Mouse (Mus musculus) limb, embryonic 13.5 days (tissue): Measurements from ENCODE around the gene Gli2. TPM values are rescaled to one million over a fixed set of nuclear protein-coding genes. Genes with fewer than 3 reads are reported as not detected.
A peak's percentile ranks its signal among the peaks of the same experiment; 100 is the strongest.

Source experiments
- ATAC-seq: fragments of 200-750 bp; cut with Nextera tagmentation; 2 replicates; pipeline ENCODE4 v1.8.0; 2017; ENCODE audit warnings: low read depth, moderate number of reproducible peaks, moderate TSS enrichment; ENCODE audit not compliant: low FRiP score
- H3K27ac ChIP-seq: fragments of 300-500 bp; sonication (generic); 2 replicates; pipeline ENCODE4 v1.5.1; 2015; ENCODE audit warnings: inconsistent platforms, mild to moderate bottlenecking, moderate library complexity
- H3K27me3 ChIP-seq: fragments of 300-500 bp; sonication (generic); 2 replicates; pipeline ENCODE4 v1.6.1; 2015; ENCODE audit warnings: mild to moderate bottlenecking, inconsistent platforms
- H3K36me3 ChIP-seq: fragments of 300-500 bp; sonication (generic); 2 replicates; pipeline ENCODE4 v1.6.1; 2015; ENCODE audit warnings: inconsistent platforms, mild to moderate bottlenecking, moderate library complexity
- H3K4me1 ChIP-seq: fragments of 300-500 bp; sonication (generic); 2 replicates; pipeline ENCODE4 v1.6.1; 2015; ENCODE audit warnings: inconsistent platforms
- H3K4me2 ChIP-seq: fragments of 300-500 bp; sonication (generic); replicated peaks from 2 replicates; pipeline ENCODE4 v1.6.1; 2015; ENCODE audit warnings: inconsistent platforms, mild to moderate bottlenecking, moderate library complexity
- H3K4me3 ChIP-seq: fragments of 300-500 bp; sonication (generic); 2 replicates; pipeline ENCODE4 v1.5.1; 2015; ENCODE audit warnings: moderate library complexity, mild to moderate bottlenecking, inconsistent platforms
- H3K9ac ChIP-seq: fragments of 300-500 bp; sonication (generic); 2 replicates; pipeline ENCODE4 v1.6.1; 2015; ENCODE audit warnings: mild to moderate bottlenecking, inconsistent platforms
- H3K9me3 ChIP-seq: fragments of 300-500 bp; sonication (generic); 2 replicates; pipeline ENCODE4 v1.6.1; 2016; ENCODE audit warnings: inconsistent platforms
- WGBS: fragments of 180-500 bp; shearing (Covaris S2); methylation state at CpG from one replicate; pipeline ENCODE4 v1.1.7; 2015; 5-methylcytosine and 5-hydroxymethylcytosine counted together
- polyA plus RNA-seq: library from polyadenylated mRNA; unstranded; fragments of >200 nt; fragmentation: Nextera tagmentation; extraction: Ambion mirVana; gene quantifications from 2 replicates; pipeline ENCODE4 v1.2.1, GENCODE M21; 2015

Gli2 gene
- polyA plus RNA-seq, 1 experiment from 2014 or later = 18.2 TPM

DNA sequence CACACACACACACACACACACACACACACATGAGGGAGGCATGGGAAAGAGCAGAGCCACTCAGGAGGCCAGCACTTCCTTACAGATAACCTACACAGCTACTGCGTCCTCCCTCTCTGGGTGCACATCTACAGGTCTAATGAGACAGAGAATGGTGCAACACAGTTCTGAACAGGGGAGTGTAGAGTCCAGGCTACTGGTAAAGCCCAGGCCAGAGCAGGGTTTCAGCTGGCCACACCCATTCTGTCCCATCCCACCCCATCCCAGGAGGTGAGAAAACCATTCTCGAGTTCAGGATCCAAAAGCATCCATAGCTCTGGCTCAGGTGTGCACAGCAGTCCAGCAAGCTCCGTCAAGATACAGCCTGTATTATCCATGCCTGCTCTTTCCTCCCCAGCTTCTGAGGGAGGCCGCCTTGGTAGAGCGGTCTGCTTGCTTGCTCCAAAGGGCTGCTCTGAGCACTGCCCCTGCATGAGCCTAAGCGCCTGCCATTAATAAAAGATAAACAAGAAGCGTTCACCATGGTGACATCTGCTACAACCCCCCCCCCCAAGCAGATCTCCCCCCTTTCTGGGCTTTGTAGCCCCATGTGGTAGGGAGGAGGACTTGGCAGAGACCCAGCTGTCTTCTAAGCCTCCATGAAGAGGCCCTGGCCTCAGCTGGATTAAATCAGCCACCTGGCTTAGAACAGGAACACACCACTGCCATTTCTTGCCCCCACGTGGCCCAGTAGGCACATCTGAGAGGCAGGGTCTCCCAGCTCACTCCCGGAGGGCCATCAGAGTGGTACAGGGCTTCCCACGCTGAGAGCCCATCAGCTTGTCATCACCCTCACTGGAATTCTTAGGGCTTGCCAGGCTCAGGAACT is 98.8 kb downstream of the Gli2 start:
- Histone ChIP-seq H3K27ac (peak overlapping the region; percentile 44; the same call in 1 of the 2 replicates), H3K9ac (no peak overlapping the region)

DNA sequence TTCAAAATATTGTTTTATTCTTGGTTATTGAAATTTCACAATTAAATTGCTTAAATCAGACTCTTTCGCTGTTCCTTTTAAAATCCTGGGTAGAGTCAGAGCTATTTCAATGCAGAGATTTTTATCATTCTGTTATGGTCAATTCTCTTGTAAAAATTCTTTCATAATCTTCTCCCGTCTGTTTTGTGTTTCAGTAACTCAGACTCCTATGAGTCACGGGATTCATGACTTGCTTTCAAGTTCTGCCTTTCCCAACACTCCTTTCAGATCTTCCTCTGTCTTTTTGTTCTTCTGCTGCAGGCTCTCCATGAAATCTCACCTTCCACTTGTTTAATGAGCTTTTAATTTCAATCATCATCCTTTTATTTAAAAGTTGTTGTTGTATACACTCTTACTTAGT is 100.4 kb downstream of the Gli2 start:
- WGBS = 52% methylated on average over 3 of the region's 3 CpGs
- no peak overlapping the region for H3K4me3 ChIP-seq
- peaks cover 58% of the 10 kb centered on the region for H3K4me1 ChIP-seq
- H3K36me3 ChIP-seq = peaks cover 40% of the 10 kb centered on the region
- no peaks in the 10 kb centered on the region for H3K9me3 ChIP-seq
- H3K27me3 ChIP-seq = no peaks in the 10 kb centered on the region
- no peak for ATAC-seq
- H3K4me2 ChIP-seq = no peak overlapping the region
- H3K27ac ChIP-seq = no peak overlapping the region
- no peak overlapping the region for H3K9ac ChIP-seq

More for the DNA sequence above, 98.8 kb downstream of the Gli2 start:
- WGBS = 38% methylated on average over 10 of the region's 10 CpGs
- no peaks in the 10 kb centered on the region for H3K27me3 ChIP-seq
- ATAC-seq = peak; percentile 64
- H3K4me1 ChIP-seq = peaks cover 63% of the 10 kb centered on the region
- no peaks in the 10 kb centered on the region for H3K9me3 ChIP-seq
- peaks cover 24% of the 10 kb centered on the region for H3K36me3 ChIP-seq
- no peak overlapping the region for H3K4me3 ChIP-seq
- no peak overlapping the region for H3K4me2 ChIP-seq

DNA sequence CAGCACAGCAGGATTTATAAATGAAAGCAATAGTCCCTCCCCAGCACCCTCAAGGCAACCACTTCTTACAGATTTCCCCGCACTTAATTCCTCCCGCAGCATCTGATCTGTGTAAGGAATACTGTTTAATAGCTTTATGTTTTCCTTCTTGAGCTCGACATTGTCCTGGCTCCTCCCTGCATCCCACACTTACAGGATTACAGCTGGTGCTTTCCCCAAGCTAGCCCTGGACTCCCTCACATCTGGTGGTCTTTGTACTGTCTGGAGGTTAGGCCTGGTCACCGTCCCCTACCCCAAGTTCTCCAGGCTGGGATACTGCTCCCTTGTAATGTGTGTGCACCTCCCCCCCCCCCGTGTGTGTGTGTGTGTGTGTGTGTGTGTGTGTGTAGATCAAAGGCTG is 101.1 kb downstream of the Gli2 start:
- Histone ChIP-seq H3K9me3 (no peaks in the 10 kb centered on the region), H3K27ac (no peak overlapping the region), H3K9ac (no peak overlapping the region), H3K4me3 (no peak overlapping the region), H3K36me3 (peaks cover 40% of the 10 kb centered on the region), H3K27me3 (no peaks in the 10 kb centered on the region), H3K4me2 (no peak overlapping the region), H3K4me1 (peaks cover 54% of the 10 kb centered on the region)
- 41% methylated on average over 5 of the region's 5 CpGs for WGBS
- ATAC-seq = no peak

DNA sequence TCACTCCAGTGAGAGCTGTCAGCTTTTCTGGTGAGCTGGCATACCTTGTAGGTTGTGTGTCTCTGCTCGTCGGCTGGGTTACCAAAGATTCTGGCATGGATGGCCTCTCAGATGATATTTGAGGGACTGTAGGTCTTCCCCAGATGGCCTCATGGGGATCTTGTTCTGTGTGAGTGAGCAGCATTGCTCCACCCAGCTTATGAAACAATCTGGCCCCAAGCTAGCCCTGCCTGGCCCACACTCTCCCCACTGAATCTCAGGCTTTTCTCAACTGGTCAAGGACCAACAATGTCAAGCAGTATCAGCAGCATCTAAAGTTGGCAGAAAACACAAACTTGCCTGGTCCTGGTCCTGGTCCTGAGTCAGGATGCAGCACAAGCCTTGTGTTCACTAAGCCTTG is 105.0 kb downstream of the Gli2 start:
- no peaks in the 10 kb centered on the region for H3K9me3 ChIP-seq
- WGBS = 76% methylated on average over 2 of the region's 2 CpGs
- ATAC-seq = no peak
- peaks cover 31% of the 10 kb centered on the region for H3K4me1 ChIP-seq
- peaks cover 57% of the 10 kb centered on the region for H3K36me3 ChIP-seq
- no peak overlapping the region for H3K4me2 ChIP-seq
- no peak overlapping the region for H3K27ac ChIP-seq
- no peaks in the 10 kb centered on the region for H3K27me3 ChIP-seq
- H3K4me3 ChIP-seq = no peak overlapping the region
- H3K9ac ChIP-seq = no peak overlapping the region

DNA sequence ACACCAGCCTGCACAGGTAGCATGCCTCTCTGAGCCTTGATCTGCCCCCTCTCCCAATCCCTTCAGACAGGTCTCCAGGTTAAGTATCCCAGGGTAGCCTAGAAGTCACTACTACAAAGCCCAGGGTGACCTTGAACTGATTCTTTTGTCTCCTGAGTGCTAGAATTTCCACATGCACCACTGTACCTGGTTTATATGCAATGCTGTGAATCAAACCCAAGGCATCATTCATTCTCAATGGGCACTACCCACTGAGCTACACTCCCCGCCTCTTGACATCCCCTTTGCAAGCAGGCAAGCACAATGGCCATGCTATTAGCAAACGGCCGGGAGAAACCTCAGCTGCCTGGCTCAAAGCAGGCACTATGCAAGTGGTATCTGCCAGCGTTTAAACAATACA is 106.2 kb downstream of the Gli2 start:
- Histone ChIP-seq H3K27me3 (no peaks in the 10 kb centered on the region), H3K9ac (no peak overlapping the region), H3K4me1 (peaks cover 34% of the 10 kb centered on the region), H3K4me2 (no peak overlapping the region), H3K27ac (no peak overlapping the region), H3K9me3 (no peaks in the 10 kb centered on the region), H3K4me3 (no peak overlapping the region), H3K36me3 (peaks cover 57% of the 10 kb centered on the region)
- no peak for ATAC-seq
- 80% methylated on average over 4 of the region's 4 CpGs for WGBS

DNA sequence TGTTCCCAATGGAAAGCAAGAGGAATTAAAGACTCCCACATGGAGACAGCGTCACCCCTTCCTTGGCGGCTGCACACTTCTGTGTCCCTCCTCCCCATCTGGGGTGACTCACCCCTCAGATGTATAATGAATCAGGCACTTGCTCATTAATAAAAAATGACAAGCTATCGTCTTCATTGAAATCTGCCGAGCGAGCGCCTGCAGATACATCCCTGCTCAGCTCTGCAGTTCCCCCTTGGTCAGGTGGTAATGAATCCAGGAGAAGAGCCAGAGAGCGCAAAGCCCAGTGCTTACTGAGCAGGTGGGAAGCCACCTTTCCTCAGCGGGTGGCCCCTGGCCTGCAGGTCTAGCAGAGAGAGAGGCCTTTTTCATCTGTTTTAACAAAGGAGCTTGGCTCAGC is 112.1 kb downstream of the Gli2 start:
- no peak overlapping the region; the same call in 1 of the 2 replicates for H3K27ac ChIP-seq
- no peak for ATAC-seq
- H3K36me3 ChIP-seq = peaks cover 10% of the 10 kb centered on the region
- no peak overlapping the region for H3K9ac ChIP-seq
- no peak overlapping the region for H3K4me3 ChIP-seq
- no peaks in the 10 kb centered on the region for H3K9me3 ChIP-seq
- H3K4me2 ChIP-seq = no peak overlapping the region
- no peaks in the 10 kb centered on the region for H3K27me3 ChIP-seq
- WGBS = 68% methylated on average over 8 of the region's 8 CpGs
- H3K4me1 ChIP-seq = peaks cover 88% of the 10 kb centered on the region

DNA sequence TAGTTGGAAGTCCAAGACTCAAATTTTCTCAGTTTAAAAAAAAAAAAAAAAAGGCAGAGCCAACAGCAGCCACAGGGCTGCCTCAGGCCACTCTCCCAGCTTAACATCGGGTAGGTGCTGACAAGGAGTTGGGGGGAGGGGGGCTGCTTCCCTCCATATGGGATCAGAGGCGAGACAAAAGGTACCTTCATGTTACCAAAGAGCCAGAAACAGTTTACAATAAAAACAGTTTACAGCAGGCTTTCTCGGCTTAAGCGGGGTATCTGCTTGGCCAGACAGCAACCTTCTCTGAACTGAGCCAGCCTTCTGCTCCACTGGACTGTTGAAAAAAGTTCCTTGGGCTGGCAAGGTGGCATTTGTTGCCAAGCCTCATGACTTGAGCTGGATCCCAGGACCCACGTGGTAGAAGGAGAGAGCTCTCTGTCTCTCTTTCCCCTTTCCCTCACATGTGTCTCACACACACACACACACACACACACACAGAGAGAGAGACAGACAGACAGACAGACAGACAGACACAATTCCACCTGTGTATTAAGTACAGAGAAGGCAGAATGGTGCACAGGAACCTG is 113.1 kb downstream of the Gli2 start:
- peaks cover 97% of the 10 kb centered on the region for H3K4me1 ChIP-seq
- peaks cover 7% of the 10 kb centered on the region for H3K36me3 ChIP-seq
- no peak overlapping the region; the same call in 1 of the 2 replicates for H3K9ac ChIP-seq
- no peak overlapping the region for H3K27ac ChIP-seq
- no peak overlapping the region for H3K4me2 ChIP-seq
- H3K9me3 ChIP-seq = no peaks in the 10 kb centered on the region
- ATAC-seq = no peak
- no peaks in the 10 kb centered on the region for H3K27me3 ChIP-seq
- no peak overlapping the region for H3K4me3 ChIP-seq
- WGBS = 19% methylated on average over 5 of the region's 5 CpGs

DNA sequence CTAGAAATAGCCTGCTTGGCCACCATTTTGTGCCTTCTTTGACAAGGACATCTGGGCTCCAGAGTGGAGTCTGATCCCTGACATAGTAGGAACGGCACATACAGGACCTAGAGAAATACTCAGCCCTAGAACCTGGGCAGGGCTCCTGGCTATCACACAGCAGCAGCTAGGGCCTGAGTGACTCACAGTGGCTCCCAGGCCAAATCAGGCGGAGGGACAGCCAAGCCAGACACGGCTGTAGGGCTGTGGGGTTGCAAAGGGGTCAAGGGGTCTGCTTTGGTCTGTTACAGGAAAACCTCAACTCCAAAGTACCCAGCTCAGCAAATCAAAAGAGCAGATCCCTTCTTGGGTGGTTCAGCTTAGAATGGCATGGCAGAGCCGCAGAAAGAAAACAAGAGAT is 115.2 kb downstream of the Gli2 start:
- no peaks in the 10 kb centered on the region; the same call in 1 of the 2 replicates for H3K36me3 ChIP-seq
- WGBS = 50% methylated on average over 4 of the region's 4 CpGs
- no peak overlapping the region for H3K9ac ChIP-seq
- H3K4me1 ChIP-seq = peaks cover 93% of the 10 kb centered on the region
- H3K27ac ChIP-seq = no peak overlapping the region
- ATAC-seq = no peak
- H3K9me3 ChIP-seq = no peaks in the 10 kb centered on the region
- no peak overlapping the region for H3K4me3 ChIP-seq
- H3K4me2 ChIP-seq = no peak overlapping the region
- no peaks in the 10 kb centered on the region for H3K27me3 ChIP-seq

DNA sequence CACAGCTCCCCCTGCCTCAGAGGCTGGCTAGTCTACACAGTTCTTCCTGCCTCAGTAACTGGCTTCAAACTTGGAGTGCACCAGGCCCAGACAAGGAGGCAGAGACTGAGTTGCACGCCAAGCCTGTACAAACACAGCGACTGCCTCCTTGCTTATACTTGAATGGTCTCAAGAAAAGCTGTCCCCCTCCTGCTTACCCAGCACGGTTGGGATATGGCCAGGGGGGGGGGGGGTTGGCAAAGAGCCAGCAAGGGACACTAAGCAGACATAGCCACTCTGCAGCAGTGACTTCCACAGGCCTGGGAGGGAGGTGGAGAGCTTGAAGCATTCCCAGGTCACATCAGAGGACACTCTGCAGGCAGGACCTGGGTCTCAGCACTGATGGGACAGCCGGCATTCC is 117.3 kb downstream of the Gli2 start:
- Histone ChIP-seq H3K4me1 (peaks cover 78% of the 10 kb centered on the region), H3K9ac (no peak overlapping the region)
- WGBS = 16% methylated on average over 4 of the region's 4 CpGs

DNA sequence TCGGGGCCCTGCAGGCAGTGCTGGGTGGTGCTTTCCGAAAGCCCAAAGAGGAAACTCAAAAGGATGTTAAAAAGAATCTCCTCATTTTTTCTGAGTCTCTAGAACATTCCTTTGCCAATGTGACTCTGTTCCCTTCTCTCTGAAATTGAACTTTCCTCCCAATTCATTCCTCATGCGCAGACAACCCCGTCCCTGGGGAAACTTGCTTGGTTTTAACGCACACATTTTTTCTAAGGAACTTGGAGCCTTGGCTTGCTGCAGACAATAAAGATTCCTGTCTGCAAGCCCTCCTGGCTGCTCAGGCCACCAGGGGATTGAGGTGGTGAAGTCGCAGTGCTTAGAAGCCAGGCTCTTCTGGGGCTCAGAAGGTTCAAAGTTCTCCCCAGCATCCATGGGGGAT is 117.9 kb downstream of the Gli2 start:
- peak overlapping the region; percentile 72 for H3K27ac ChIP-seq
- WGBS = 26% methylated on average over 6 of the region's 6 CpGs
- no peak overlapping the region for H3K4me3 ChIP-seq
- peaks cover 74% of the 10 kb centered on the region for H3K4me1 ChIP-seq
- no peak overlapping the region for H3K9ac ChIP-seq
- H3K4me2 ChIP-seq = no peak overlapping the region
- no peaks in the 10 kb centered on the region for H3K27me3 ChIP-seq
- ATAC-seq = no peak
- no peaks in the 10 kb centered on the region for H3K9me3 ChIP-seq
- H3K36me3 ChIP-seq = peaks cover 9% of the 10 kb centered on the region; the same call in 1 of the 2 replicates

More for the DNA sequence above, 117.3 kb downstream of the Gli2 start:
- Histone ChIP-seq H3K4me2 (no peak overlapping the region), H3K27me3 (no peaks in the 10 kb centered on the region), H3K36me3 (peaks cover 9% of the 10 kb centered on the region; the same call in 1 of the 2 replicates), H3K4me3 (no peak overlapping the region), H3K9me3 (no peaks in the 10 kb centered on the region), H3K27ac (peak overlapping the region; percentile 72)
- peak; percentile 55 for ATAC-seq

DNA sequence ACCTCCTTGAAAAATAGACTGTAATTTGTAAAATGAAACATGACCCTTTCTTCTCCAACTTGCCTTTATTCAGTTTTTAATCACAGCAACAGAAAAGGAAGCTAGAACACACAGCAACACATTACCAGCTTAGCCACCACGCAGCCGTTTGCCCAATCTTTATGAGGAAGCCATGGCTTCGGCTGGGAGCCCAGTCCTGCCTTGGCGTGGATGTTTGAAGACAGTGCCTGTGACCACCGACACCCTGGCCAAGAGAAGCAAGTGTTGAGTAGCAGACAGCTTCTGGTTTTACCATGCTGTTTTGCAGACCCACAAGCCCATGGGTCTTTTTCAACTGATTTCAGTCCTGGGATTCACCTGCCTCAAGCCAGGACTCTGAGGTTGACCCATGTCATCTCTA is 121.3 kb downstream of the Gli2 start:
- no peak overlapping the region for H3K27ac ChIP-seq
- no peaks in the 10 kb centered on the region for H3K9me3 ChIP-seq
- H3K27me3 ChIP-seq = no peaks in the 10 kb centered on the region
- H3K4me3 ChIP-seq = no peak overlapping the region
- H3K4me2 ChIP-seq = no peak overlapping the region
- no peak overlapping the region for H3K9ac ChIP-seq
- H3K36me3 ChIP-seq = peaks cover 9% of the 10 kb centered on the region; the same call in 1 of the 2 replicates
- ATAC-seq = no peak
- peaks cover 65% of the 10 kb centered on the region for H3K4me1 ChIP-seq
- WGBS = 85% methylated on average over 5 of the region's 5 CpGs

DNA sequence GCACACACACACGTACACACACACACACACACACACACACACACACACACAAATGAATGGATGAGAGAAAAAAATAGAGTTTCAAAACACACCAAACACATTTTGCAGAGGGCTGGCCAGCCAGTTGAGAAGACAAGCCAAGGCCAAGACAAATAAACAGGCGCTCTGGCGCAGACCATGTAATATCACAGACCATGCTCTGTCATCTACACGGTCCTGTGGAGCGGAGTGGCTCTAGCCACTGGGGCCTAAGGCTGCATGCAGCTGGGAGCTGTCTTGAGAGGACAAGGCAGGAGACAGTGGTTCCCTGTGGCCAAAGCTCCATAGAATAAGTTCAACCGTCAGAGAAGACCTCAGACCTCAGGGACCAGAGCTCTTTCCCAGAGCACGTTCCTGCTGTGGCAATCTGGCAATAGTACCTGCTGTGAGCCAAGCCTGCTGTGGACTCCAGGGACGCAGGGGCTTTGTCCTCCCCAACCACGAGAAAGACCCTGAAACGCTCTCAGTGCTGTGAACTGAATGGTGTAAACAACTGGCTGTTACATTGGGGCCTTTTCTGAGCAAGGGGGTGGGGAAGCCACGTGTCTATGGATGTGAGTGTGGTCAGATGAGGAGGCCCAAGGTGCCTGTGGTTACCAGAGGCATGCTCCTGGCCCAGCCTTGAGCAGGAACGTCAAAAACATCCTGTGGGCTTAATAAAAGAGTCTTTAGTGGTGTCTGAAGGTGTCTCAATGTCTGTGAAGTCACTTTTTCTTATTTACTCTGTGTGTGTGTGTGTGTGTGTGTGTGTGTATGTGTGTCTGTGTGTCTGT is 125.7 kb downstream of the Gli2 start:
- H3K27ac ChIP-seq = peak overlapping the region; percentile 10; the same call in 1 of the 2 replicates
- ATAC-seq = no peak
- 58% methylated on average over 12 of the region's 12 CpGs for WGBS

More for the DNA sequence above, 125.7 kb downstream of the Gli2 start:
- H3K36me3 ChIP-seq = peaks cover 14% of the 10 kb centered on the region; the same call in 1 of the 2 replicates
- no peak overlapping the region for H3K9ac ChIP-seq
- no peaks in the 10 kb centered on the region for H3K9me3 ChIP-seq
- peaks cover 53% of the 10 kb centered on the region for H3K4me1 ChIP-seq
- no peaks in the 10 kb centered on the region for H3K27me3 ChIP-seq
- H3K4me2 ChIP-seq = no peak overlapping the region
- H3K4me3 ChIP-seq = no peak overlapping the region
